Mouse (Mus musculus) limb, embryonic 14.5 days (tissue): ENCODE measurements around the gene Slc22a14. TPM values are rescaled to one million over a fixed set of nuclear protein-coding genes. Genes with fewer than 3 reads are reported as not detected.

ENCODE experiments used
- ATAC-seq: fragments of 200-750 bp; cut with Nextera tagmentation; 2 replicates; pipeline ENCODE4 v1.8.0; 2017; ENCODE audit warnings: low read depth, moderate number of reproducible peaks, moderate TSS enrichment; ENCODE audit not compliant: low FRiP score
- DNase-seq: peaks from one replicate; pipeline ENCODE4 v3.0.0-alpha.2; 2015; ENCODE audit warnings: low spot score
- H3K27ac ChIP-seq: fragments of 300-500 bp; sonication (generic); replicated peaks from 2 replicates; pipeline ENCODE4 v1.5.1; 2014; ENCODE audit warnings: low read depth, mild to moderate bottlenecking, low read length, moderate library complexity, mixed read lengths
- H3K27me3 ChIP-seq: fragments of 300-500 bp; sonication (generic); 2 replicates; pipeline ENCODE4 v1.6.1; 2014; ENCODE audit warnings: low read length, mixed read lengths; ENCODE audit not compliant: control insufficient read depth, insufficient read depth
- H3K36me3 ChIP-seq: fragments of 300-500 bp; sonication (generic); 2 replicates; pipeline ENCODE4 v1.6.1; 2014; ENCODE audit warnings: mild to moderate bottlenecking, low read length, moderate library complexity, mixed read lengths; ENCODE audit not compliant: control insufficient read depth, insufficient read depth
- H3K4me1 ChIP-seq: fragments of 300-500 bp; sonication (generic); 2 replicates; pipeline ENCODE4 v1.6.1; 2014; ENCODE audit warnings: antibody characterized with exemption, low read length, mixed read lengths; ENCODE audit not compliant: control insufficient read depth, insufficient read depth
- H3K4me2 ChIP-seq: fragments of 300-500 bp; sonication (generic); replicated peaks from 2 replicates; pipeline ENCODE4 v1.6.1; 2014; ENCODE audit warnings: low read depth, mild to moderate bottlenecking, low read length, moderate library complexity; ENCODE audit not compliant: severe bottlenecking
- H3K4me3 ChIP-seq: fragments of 300-500 bp; sonication (generic); replicated peaks from 2 replicates; pipeline ENCODE4 v1.5.1; 2014; ENCODE audit warnings: low read length
- H3K9ac ChIP-seq: fragments of 300-500 bp; sonication (generic); 2 replicates; pipeline ENCODE4 v1.6.1; 2014; ENCODE audit warnings: mild to moderate bottlenecking, low read depth, low read length, moderate library complexity; ENCODE audit not compliant: severe bottlenecking
- H3K9me3 ChIP-seq: fragments of 300-500 bp; sonication (generic); 2 replicates; pipeline ENCODE4 v1.6.1; 2016; ENCODE audit warnings: low read length; ENCODE audit not compliant: control insufficient read depth
- POLR2A ChIP-seq: fragments of 200-500 bp; IDR thresholded peaks from 2 replicates; pipeline ENCODE4 v1.8.0; 2012; ENCODE audit warnings: inconsistent platforms, mild to moderate bottlenecking, moderate library complexity, borderline replicate concordance; ENCODE audit not compliant: insufficient read depth, insufficient read length; ENCODE audit errors: extremely low read depth
- WGBS: fragments of 180-500 bp; shearing (Covaris S2); extraction: QIAGEN DNeasy Blood & Tissue Kit; methylation state at CpG from one replicate; pipeline ENCODE4 v1.1.7; 2014; 5-methylcytosine and 5-hydroxymethylcytosine counted together
- polyA plus RNA-seq, 2 experiments: library from polyadenylated mRNA; depleted of rRNA in 1 of 2; stranded (reverse) in 1 of 2; unstranded in 1 of 2; fragments of >200 nt; fragmentation: Nextera tagmentation in 1 of 2; extraction: Ambion mirVana in 1 of 2; gene quantifications; 2 replicates each; pipeline versions ENCODE4 v1.2.1 to v1.2.3; 2012 to 2014

Gene Slc22a14
- polyA plus RNA-seq, 2 experiments = 0.17 to 0.19 TPM

GRCm38 (mm10) chr9:119120168-119120560, 245.2 kb downstream of the Slc22a14 start:
- H3K27me3 ChIP-seq = no peaks in the 10 kb centered on the region
- 61% methylated on average over 3 of the region's 3 CpGs for WGBS

More at GRCm38 (mm10) chr9:119120168-119120560, 245.2 kb downstream of the Slc22a14 start:
- H3K4me1 ChIP-seq = no peaks in the 10 kb centered on the region
- no peak for DNase-seq
- no peak overlapping the region for H3K4me2 ChIP-seq
- H3K9ac ChIP-seq = no peak overlapping the region
- no peak overlapping the region for H3K4me3 ChIP-seq
- ATAC-seq = no peak
- no peak overlapping the region for H3K27ac ChIP-seq
- no peaks in the 10 kb centered on the region for H3K9me3 ChIP-seq
- no peak for TF ChIP-seq POLR2A
- no peaks in the 10 kb centered on the region for H3K36me3 ChIP-seq

Other genes with a start within 250 kb of the Slc22a14 start
- gene Acaa1b, start 208.5 kb downstream of the Slc22a14 start, polyA plus RNA-seq (2012; rRNA removed) = 1.8 and 2.7 TPM in 2 replicates
- gene Acaa1b, start 208.5 kb downstream of the Slc22a14 start, polyA plus RNA-seq (2014; fragmentation: Nextera tagmentation; extraction: Ambion mirVana) = 1.2 and 1.7 TPM in 2 replicates
- gene Gm47289, start 206.4 kb downstream of the Slc22a14 start, polyA plus RNA-seq (2012; rRNA removed) = 0.03 TPM in 1 of 2 replicates, not detected in the other
- gene Gm47289, start 206.4 kb downstream of the Slc22a14 start, polyA plus RNA-seq (2014; fragmentation: Nextera tagmentation; extraction: Ambion mirVana) = not detected in 2 replicates
- gene Slc22a13, start 156.5 kb downstream of the Slc22a14 start, polyA plus RNA-seq (2012; rRNA removed) = 0.06 TPM in 1 of 2 replicates, not detected in the other
- gene Slc22a13, start 156.5 kb downstream of the Slc22a14 start, polyA plus RNA-seq (2014; fragmentation: Nextera tagmentation; extraction: Ambion mirVana) = not detected in 2 replicates
- 35.4 and 39.4 TPM in 2 replicates for gene Oxsr1, start 43.1 kb downstream of the Slc22a14 start, polyA plus RNA-seq (2012; rRNA removed)
- gene Oxsr1, start 43.1 kb downstream of the Slc22a14 start, polyA plus RNA-seq (2014; fragmentation: Nextera tagmentation; extraction: Ambion mirVana) = 15.6 and 16.0 TPM in 2 replicates
- 120 and 140 TPM in 2 replicates for gene Acaa1a, start 25.9 kb downstream of the Slc22a14 start, polyA plus RNA-seq (2012; rRNA removed)
- gene Acaa1a, start 25.9 kb downstream of the Slc22a14 start, polyA plus RNA-seq (2014; fragmentation: Nextera tagmentation; extraction: Ambion mirVana) = 87.4 and 92.7 TPM in 2 replicates
- 10.9 and 11.5 TPM in 2 replicates for gene Myd88, start 24.1 kb downstream of the Slc22a14 start, polyA plus RNA-seq (2012; rRNA removed)
- 23.3 and 25.1 TPM in 2 replicates for gene Myd88, start 24.1 kb downstream of the Slc22a14 start, polyA plus RNA-seq (2014; fragmentation: Nextera tagmentation; extraction: Ambion mirVana)
- 8.9 and 11.1 TPM in 2 replicates for gene Xylb, start 8.2 kb downstream of the Slc22a14 start, polyA plus RNA-seq (2012; rRNA removed)
- 5.2 and 5.5 TPM in 2 replicates for gene Xylb, start 8.2 kb downstream of the Slc22a14 start, polyA plus RNA-seq (2014; fragmentation: Nextera tagmentation; extraction: Ambion mirVana)
- gene Acvr2b, start 36.6 kb upstream of the Slc22a14 start, polyA plus RNA-seq (2012; rRNA removed) = 7.9 and 8.9 TPM in 2 replicates
- gene Acvr2b, start 36.6 kb upstream of the Slc22a14 start, polyA plus RNA-seq (2014; fragmentation: Nextera tagmentation; extraction: Ambion mirVana) = 18.9 and 23.8 TPM in 2 replicates
- 14.4 and 15.0 TPM in 2 replicates for gene Exog, start 79.4 kb upstream of the Slc22a14 start, polyA plus RNA-seq (2012; rRNA removed)
- 28.5 and 33.0 TPM in 2 replicates for gene Exog, start 79.4 kb upstream of the Slc22a14 start, polyA plus RNA-seq (2014; fragmentation: Nextera tagmentation; extraction: Ambion mirVana)
- 0.35 and 0.42 TPM in 2 replicates for gene Scn5a, start 213.5 kb upstream of the Slc22a14 start, polyA plus RNA-seq (2012; rRNA removed)
- gene Scn5a, start 213.5 kb upstream of the Slc22a14 start, polyA plus RNA-seq (2014; fragmentation: Nextera tagmentation; extraction: Ambion mirVana) = 0.10 and 0.17 TPM in 2 replicates